12 mouse cellular contexts compared by ENCODE assay signal in the genomic region with DNA sequence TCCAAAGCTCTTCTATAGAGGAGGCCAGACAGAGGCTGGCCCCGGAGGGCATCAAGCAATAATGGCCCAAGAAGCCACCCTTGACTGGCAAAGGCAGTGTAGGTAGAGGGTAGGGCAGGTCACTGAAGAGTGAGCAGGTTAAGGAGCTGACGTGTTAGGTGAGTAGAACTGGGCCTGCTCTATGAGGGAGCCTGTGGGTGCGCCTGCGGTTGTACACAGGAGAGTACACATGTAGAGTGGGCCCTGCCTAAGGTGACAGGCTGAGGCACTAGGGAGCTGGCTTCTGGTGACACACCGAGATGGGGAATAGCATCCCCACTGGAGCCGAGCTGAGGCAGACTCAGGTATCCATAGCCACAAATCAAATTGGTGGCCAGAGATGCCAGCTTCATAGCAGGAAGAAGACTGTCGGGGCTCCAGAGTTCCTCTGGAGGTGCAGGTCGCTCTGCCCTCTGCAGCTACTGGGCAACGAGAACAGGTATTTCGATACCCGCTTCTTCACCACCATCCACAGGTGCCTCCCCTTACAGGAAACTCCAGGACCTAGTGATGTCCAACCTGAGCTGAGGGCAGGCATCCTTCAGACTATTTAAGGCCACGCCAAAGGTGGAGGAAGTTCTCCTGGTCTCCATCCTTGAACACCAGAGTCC. TPM values are rescaled to one million over a fixed set of nuclear protein-coding genes. Genes with fewer than 3 reads are reported as not detected.
DNase-seq lines count a peak whose midpoint lies in the region; ATAC-seq and TF ChIP-seq lines count a peak whose summit lies in the region.
"Had no signal": no experiment of that assay in that cellular context is flagged by ENCODE, and none has a peak within 500 bp of the region (broad histone marks: within the 10 kb centered on the region; RNA-seq: fewer than 3 reads in every experiment).

No protein-coding gene starts in this region.

- no peak for TF ChIP-seq CTCF in layer of hippocampus, adult 2 months (conservative IDR thresholded peaks at IDR 0.05)
- no peak for TF ChIP-seq CTCF in cortical plate, adult 2 months (IDR thresholded peaks at IDR 0.05; ENCODE audit: extremely low read depth, insufficient read depth, low read length)

- H3K9me3 ChIP-seq in hindbrain, embryonic 10.5 days, result no peaks in the 10 kb centered on the region
- H3K9me3 ChIP-seq: embryonic facial prominence, embryonic 15.5 days; lung, embryonic 15.5 days had no signal

- H3K4me3 ChIP-seq in layer of hippocampus, adult 2 months, result peak overlapping the region; percentile 82
- peak overlapping the region; percentile 93 for H3K4me3 ChIP-seq in cortical plate, adult 2 months (ENCODE audit: insufficient read depth, low read length)
- peak overlapping the region; percentile 76 for H3K4me3 ChIP-seq in hindbrain, embryonic 10.5 days

- 0 out of 2 replicates have a peak, but pooled peaks have one; percentile 12 for ATAC-seq in monocyte, adult 5-6 weeks (replicated peaks; ENCODE audit: insufficient number of reproducible peaks, low FRiP score, low TSS enrichment, poor library complexity, severe bottlenecking)

- H3K27me3 ChIP-seq in hindbrain, embryonic 10.5 days (ENCODE audit: insufficient read depth, poor library complexity, severe bottlenecking), result peaks cover 81% of the 10 kb centered on the region

- WGBS in hindbrain, embryonic 10.5 days, result 88% methylated on average over 12 of the region's 12 CpGs

- no peak for TF ChIP-seq POLR2A in cortical plate, adult 2 months (IDR thresholded peaks at IDR 0.05; ENCODE audit: extremely low read depth, insufficient read depth, low read length)

- peaks cover 2% of the 10 kb centered on the region; the same call in 1 of the 2 replicates for H3K4me1 ChIP-seq in cortical plate, adult 2 months (ENCODE audit: control insufficient read depth, insufficient read depth, low read length)
- peaks cover 15% of the 10 kb centered on the region for H3K4me1 ChIP-seq in hindbrain, embryonic 10.5 days (replicated peaks)

- H3K36me3 ChIP-seq in hindbrain, embryonic 10.5 days, result no peaks in the 10 kb centered on the region
- H3K36me3 ChIP-seq: embryonic facial prominence, embryonic 15.5 days; lung, embryonic 15.5 days had no signal

- DNase-seq in layer of hippocampus, adult 2 months (ENCODE audit: low spot score in 2 of 2), result no peak
- no peak for DNase-seq in layer of hippocampus, adult 9-11 months
- no peak for DNase-seq in hindbrain, embryonic 10.5 days (ENCODE audit: low spot score)
- DNase-seq in c-Kit-positive CD71-positive TER-119-positive erythroid progenitor cells, embryonic 14.5 days (ENCODE audit: low spot score), result no peak
- DNase-seq in adrenal gland, adult (ENCODE audit: inconsistent age in 2 of 2, low spot score in 1 of 2), result no peak
- no peak for DNase-seq in kidney, postnatal 36 days
- DNase-seq: adrenal gland, postnatal 14 days had no signal

- peak overlapping the region; percentile 96 for H3K27ac ChIP-seq in layer of hippocampus, adult 2 months
- H3K27ac ChIP-seq in cortical plate, adult 2 months (ENCODE audit: insufficient read depth, low read length), result no peak overlapping the region
- no peak overlapping the region for H3K27ac ChIP-seq in hindbrain, embryonic 10.5 days
- H3K27ac ChIP-seq: embryonic facial prominence, embryonic 15.5 days; heart, adult 2 months; lung, embryonic 15.5 days had no signal

RNA-seq across cellular contexts. Expression of gene Panx2, which starts 1.4 kb away (rescaled TPM):
- total RNA-seq in layer of hippocampus, adult 2 months (2021), result 100 to 1,000 TPM; 159 to 177 TPM
- 105 and 116 TPM in 2 replicates for polyA plus RNA-seq in cortical plate, adult 2 months (2012; rRNA removed)
- 0.26 and 0.56 TPM in 2 replicates for polyA plus RNA-seq in hindbrain, embryonic 10.5 days (2016; fragmentation: Nextera tagmentation; extraction: Ambion mirVana)
- not detected in 3 replicates for total RNA-seq in monocyte, adult 5-6 weeks (2017)

RNA-seq across cellular contexts. Expression of gene Trabd, which starts 14.0 kb away (rescaled TPM):
- 10 to 100 TPM; 21.4 to 24.2 TPM for total RNA-seq in layer of hippocampus, adult 2 months (2021)
- 18.5 and 19.9 TPM in 2 replicates for polyA plus RNA-seq in cortical plate, adult 2 months (2012; rRNA removed)
- polyA plus RNA-seq in hindbrain, embryonic 10.5 days (2016; fragmentation: Nextera tagmentation; extraction: Ambion mirVana), result 56.2 and 57.8 TPM in 2 replicates
- 39.1 to 48.0 TPM (median 42.2 TPM) in 3 replicates for total RNA-seq in monocyte, adult 5-6 weeks (2017)

RNA-seq across cellular contexts. Expression of gene Selenoo, which starts 27.9 kb away (rescaled TPM):
- 10 to 100 TPM; 21.2 to 22.0 TPM for total RNA-seq in layer of hippocampus, adult 2 months (2021)
- 37.1 and 38.5 TPM in 2 replicates for polyA plus RNA-seq in cortical plate, adult 2 months (2012; rRNA removed)
- 15.9 and 21.6 TPM in 2 replicates for polyA plus RNA-seq in hindbrain, embryonic 10.5 days (2016; fragmentation: Nextera tagmentation; extraction: Ambion mirVana)
- 13.1 to 23.8 TPM (median 16.3 TPM) in 3 replicates for total RNA-seq in monocyte, adult 5-6 weeks (2017)

Comparison
In these comparisons a context has a peak if more than half of its experiments do, and no peak if none do; other contexts are left out.
1. RNA of gene Panx2, which starts 1.4 kb away (total RNA-seq): 159 to 177 TPM in layer of hippocampus, adult 2 months; not detected in monocyte, adult 5-6 weeks; every median in the first group is over 100 times any median in the second.
2. Peak in every context shown above with its lines, with median percentiles within 50 percentile points of each other: H3K4me3 ChIP-seq.